Mouse (Mus musculus) central nervous system, embryonic 18 days (tissue): ENCODE data around the gene Yod1. TPM values are rescaled to one million over a fixed set of nuclear protein-coding genes. Genes with fewer than 3 reads are reported as not detected.

Experiments
- polyA plus RNA-seq: library from polyadenylated mRNA; depleted of rRNA; stranded (reverse); fragments of >200 nt; gene quantifications from 2 replicates; pipeline ENCODE4 v1.2.3, GENCODE M21; 2012; rRNA removed

The Yod1 gene
- polyA plus RNA-seq = 3.5 and 3.7 TPM in 2 replicates

GRCm38 (mm10) chr1:130717291-130717871, at the start of gene Yod1:
Yod1 (plus strand) TSS chr1:130717327.

DNA sequence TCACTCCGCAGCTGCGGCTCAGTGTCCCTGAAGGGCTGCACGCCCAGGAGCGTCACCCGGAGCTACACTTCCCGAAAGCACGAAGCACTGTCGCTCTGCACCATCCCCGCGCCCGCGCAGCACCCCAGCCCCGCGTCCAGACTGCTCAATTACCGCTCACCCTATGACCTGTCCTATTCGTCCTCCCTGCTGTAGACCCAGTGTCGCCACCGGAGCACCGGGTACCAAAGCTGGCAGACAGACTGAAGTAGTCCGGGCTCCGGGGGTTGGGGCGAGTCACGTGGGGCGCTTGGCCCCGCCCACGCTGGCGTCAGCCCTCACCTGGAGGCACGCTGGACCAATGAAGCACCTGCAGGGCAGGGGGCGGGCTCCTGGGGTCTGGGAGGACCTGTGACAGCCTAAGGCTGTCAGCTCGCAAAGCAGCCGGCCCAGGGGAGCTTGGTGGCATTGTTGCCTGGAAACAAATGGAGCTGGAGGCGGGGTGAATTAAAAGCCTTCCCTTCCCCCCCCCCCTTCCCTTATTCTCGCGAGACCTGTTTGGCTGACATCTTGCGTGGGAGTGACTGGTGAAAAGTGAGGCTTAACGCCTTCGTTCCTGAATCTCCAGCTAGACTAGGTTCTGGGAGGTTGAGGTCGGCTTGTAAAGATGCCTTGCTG, 1.4 kb upstream of the Yod1 start, which contains the start of gene Gm29427:
Gm29427 (minus strand) TSS at position 239 of the 657 bp plus-strand sequence.

DNA sequence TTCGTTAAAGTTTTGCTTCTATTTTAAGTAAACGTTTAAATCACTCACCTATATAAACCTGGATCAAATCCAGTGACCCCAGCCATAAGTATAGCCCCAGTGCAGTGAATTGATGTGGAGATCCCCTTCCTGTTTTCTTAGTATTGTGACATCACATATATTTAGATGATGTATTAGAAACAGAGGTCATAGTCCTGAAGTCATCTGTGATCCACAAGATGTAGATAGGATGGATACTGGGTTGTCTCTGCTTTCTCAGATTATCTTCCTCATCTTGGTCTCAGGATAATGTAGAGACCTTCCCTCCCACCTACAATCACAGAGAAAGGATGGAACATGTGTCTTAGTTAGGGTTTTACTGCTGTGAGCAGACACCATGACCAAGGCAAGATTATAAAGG, 12.0 kb downstream of the Yod1 start, which contains the start of gene Pfkfb2:
Pfkfb2 (minus strand) TSS at position 101 of the 400 bp plus-strand sequence.

DNA sequence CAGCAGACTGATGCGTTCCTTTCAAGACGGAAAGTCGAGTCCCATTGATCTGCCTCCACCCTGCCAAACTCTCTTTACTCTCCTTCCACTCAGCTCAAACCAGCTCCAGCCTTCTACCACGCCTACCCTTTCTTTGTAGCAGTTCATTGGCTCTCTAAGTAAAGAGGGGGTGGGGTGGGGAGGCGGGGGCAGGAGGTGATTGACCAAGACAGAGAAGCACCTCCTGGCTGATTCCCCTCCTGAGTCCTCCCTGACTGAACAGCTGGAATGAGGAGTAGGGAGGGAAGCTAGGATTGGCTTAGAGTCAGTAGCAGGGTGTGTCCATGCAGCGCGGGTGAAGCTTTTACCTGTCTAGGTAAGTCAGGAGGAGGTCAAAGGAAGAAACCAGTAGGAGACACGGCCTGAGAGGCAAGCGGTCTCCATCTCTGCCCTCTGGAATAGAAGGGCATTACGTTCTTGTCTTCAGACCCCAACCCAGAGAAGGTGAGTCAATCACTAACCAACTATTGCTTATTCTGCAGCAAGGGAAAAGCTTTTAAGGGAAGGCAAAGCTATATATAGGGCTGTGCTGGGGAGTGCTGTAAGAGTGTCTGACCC, 14.7 kb downstream of the Yod1 start, which contains the start of gene AA986860:
AA986860 (plus strand) TSS at position 236 of the 597 bp plus-strand sequence.

Other genes with a start within 250 kb of the Yod1 start
- not detected in 2 replicates for gene Zp3r, start 87.7 kb upstream of the Yod1 start, polyA plus RNA-seq
- gene C4bp, start 55.7 kb upstream of the Yod1 start, polyA plus RNA-seq = 0.04 TPM in 1 of 2 replicates, not detected in the other
- gene Gm29427, start 1.5 kb upstream of the Yod1 start, polyA plus RNA-seq = 0.03 TPM in 1 of 2 replicates, not detected in the other
- 41.0 and 42.1 TPM in 2 replicates for gene Pfkfb2, start 11.9 kb downstream of the Yod1 start, polyA plus RNA-seq
- 0.45 and 0.87 TPM in 2 replicates for gene AA986860, start 14.6 kb downstream of the Yod1 start, polyA plus RNA-seq
- gene Fcamr, start 83.6 kb downstream of the Yod1 start, polyA plus RNA-seq = 0.06 TPM in 1 of 2 replicates, not detected in the other
- 0.01 TPM in 1 of 2 replicates, not detected in the other for gene Pigr, start 109.4 kb downstream of the Yod1 start, polyA plus RNA-seq
- gene Fcmr, start 148.3 kb downstream of the Yod1 start, polyA plus RNA-seq = 0.57 and 0.86 TPM in 2 replicates
- gene Il24, start 170.1 kb downstream of the Yod1 start, polyA plus RNA-seq = not detected in 2 replicates
- gene Il20, start 194.1 kb downstream of the Yod1 start, polyA plus RNA-seq = not detected in 2 replicates
- 0.05 and 0.16 TPM in 2 replicates for gene Il19, start 222.8 kb downstream of the Yod1 start, polyA plus RNA-seq